Mouse (Mus musculus): ENCODE data around the gene Dcxr.
"Not testable (repeated sequence)": the region's sequence is repeated elsewhere in the genome, so short reads cannot be mapped to it uniquely, and the experiment has no call there.

The Dcxr gene

GRCm38 (mm10) chr11:120727169-120727527 lies at the start of gene Dcxr:
Dcxr (minus strand) TSS chr11:120727281.
- peak; percentile 75 to 81 for DNase-seq (ENCODE audit: low spot score in 2 of 2)

DNA sequence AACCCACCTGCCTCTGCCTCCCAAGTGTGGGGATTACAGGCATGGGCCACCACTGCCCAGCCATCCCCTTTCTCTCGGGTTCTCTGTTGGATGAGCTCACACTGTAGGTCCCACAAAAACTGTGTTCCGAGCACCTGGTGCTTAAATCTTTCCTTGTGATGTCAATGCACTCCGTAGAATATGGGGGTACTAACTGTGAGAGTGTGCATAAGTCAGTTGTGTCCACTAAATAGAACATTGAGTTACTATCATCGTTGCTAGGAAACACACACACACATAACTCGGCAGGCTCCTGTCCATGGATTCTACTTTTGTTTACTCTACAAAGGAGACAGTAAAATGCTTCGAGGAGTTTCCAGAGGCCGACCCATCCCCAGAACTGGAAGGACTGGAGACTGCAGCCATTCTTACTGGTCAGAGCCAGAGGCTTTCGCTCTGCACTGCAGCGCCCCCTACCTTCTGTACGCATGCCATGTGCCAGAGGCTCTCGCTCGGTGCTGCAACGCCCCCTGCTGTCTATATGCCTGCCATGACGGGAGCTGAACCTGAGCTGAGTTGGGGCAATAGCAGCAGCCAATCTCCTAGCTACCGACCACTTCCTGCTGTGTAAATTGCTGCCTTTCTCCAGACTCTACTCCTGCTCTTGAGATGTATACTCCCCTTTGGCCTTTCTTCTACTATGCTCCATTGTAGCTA lies 48.8 kb upstream of the Dcxr start:
- DNase-seq (ENCODE audit: low spot score in 2 of 2), result peak; percentile 94

DNA sequence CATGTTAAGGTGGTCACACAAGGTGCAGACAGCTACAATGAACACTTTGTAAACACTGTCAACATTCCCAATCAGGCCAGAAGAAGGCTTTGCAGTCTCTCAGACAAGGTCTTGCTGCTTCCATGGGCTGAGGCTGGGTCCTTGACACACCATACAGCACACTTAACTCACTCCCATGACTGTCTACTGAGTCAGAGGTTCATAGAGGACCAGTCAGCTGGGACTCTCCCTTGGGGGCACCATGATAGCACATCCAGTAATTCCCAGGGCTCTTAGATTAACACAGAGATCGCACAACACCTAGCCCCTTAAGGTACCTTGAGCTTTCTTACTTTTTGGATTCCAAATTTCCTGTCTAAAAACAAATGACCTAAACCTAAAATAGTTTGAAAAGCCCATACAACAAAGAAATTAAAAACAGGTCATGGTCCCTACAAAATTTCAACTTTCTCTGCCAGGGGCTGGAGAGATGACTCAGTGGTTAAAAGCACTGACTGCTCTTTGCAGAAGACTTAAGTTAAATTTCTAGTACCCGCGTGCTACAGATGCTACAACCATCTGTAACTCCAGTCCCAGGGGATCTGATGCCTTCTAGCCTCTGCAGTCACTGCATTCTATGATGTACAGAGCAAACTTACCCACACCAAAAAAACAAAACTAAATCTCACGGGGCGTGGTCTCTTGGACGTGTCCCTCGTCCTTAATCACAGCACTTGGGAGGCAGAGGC lies 46.5 kb upstream of the Dcxr start:
- DNase-seq (ENCODE audit: low spot score in 2 of 2), result no peak

DNA sequence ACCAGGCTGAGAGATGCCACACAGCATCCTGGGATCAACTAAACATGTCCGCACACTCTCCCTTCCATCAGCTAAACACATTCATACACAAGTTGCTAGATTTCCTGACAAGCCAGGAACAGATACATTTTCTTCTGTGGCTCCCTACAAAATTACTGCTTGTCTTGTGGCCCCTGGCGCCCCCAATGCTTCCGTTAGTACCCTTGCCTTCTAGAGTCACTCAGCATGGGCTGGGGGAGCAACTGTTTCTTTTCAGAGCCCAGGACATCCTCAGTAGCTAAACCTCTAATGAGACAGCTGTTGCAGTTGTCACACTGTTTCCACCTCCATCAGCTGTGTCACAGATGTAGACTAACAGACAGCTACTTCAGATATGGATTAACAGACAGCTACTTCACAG lies 45.7 kb upstream of the Dcxr start:
- no peak for DNase-seq (ENCODE audit: low spot score in 2 of 2)

DNA sequence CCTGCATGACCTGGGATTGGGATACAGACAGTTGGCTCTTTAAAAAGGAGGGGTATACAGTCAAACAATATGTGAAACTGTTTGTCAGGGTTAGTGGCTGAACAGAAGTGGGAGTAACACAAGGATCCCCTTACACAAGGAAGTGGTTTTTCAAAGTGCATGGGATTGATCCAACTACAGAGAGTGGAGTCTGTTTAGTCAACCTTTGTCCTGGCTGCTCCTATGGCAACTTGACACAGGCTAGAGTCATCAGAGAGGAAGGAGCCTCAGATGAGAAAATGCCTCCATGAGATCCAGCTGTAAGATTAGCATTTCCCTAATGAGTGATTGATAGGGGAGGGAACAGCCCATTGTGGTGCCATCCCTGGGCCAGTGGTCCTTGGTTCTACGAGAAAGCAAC lies 41.1 kb upstream of the Dcxr start:
- DNase-seq (ENCODE audit: low spot score in 2 of 2), result no peak

DNA sequence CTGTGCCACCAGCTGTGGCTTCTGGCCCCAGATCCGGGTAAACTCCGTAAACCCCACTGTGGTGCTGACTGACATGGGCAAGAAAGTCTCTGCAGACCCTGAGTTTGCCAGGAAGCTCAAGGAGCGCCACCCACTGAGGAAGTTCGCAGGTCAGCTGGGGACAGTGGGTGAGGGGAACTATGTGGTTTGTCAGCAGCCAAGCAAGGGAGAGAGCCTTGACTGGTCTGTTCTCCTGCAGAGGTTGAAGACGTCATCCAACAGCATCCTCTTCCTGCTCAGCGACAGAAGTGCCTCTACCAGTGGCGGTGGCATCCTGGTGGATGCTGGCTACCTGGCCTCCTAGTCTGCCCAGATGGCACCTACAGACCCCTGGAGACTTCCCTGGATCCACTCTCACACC lies 39.9 kb upstream of the Dcxr start:
- DNase-seq (ENCODE audit: low spot score in 2 of 2), result not testable (repeated sequence)

DNA sequence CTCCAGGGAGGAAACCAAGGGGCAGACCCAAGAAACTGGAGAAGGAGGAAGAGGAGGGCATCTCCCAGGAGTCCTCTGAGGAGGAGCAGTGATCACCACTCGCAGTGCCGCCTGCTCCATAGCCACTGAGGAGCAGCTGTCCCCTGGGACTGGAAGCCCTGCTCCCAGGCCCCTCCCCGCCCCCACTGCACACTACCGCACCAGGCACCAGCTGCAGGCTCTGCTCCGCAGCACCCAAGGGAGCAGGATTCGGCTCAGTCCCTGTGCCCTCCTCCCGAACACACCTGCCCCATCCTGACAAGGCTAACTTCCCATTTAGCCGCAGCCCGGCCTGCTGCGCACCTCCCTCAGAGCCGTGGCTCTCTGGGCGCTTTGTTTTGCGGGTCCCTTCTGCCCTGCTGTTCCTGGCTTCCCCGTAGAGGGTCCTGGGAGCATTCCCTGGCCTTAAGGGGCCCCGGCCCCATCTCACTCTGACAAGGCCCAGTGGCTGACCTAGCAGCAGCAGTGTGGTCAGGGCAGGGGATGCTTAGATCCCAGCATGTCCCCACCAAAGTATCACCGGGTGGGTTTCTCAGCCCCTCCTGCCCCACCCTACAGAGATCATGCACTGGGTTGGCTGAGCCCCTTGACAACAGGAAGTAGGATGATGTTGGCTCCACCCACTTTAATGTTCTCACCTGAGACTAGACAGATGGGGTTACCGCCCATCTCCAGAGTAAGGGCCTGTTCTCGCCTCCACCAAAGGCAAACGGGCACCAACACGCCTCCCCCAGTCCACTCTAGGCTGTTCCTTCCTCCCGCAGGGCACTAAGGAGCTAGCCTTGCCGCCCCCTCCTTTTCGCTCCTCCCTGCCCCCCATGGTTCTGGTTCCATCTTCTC lies 36.3 kb upstream of the Dcxr start:
- not testable (repeated sequence) for DNase-seq (ENCODE audit: low spot score in 2 of 2)

DNA sequence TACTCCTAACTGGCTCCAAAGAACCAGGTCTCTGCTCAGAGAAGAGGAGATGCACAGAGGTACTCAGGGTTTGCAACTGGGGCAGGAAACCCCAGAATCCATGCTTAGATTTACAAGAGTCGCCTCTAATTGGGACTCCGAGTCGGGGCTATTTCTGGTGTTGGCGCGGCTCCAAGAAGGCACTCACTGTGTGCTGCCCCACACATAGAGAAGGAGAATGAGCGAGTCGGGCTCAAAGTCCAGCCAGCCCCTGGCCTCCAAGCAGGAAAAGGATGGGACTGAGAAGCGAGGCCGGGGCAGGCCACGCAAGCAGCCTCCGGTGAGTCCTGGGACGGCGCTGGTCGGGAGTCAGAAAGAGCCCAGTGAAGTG lies 35.6 kb upstream of the Dcxr start, which contains the start of gene Hmga1b:
Hmga1b (plus strand) TSS at position 123 of the 370 bp plus-strand sequence.
- DNase-seq (ENCODE audit: low spot score in 2 of 2), result not testable (repeated sequence)

GRCm38 (mm10) chr11:120761811-120762671 lies 35.0 kb upstream of the Dcxr start:
- no peak for DNase-seq (ENCODE audit: low spot score in 2 of 2)

GRCm38 (mm10) chr11:120760236-120760635 lies 33.2 kb upstream of the Dcxr start:
- peak; percentile 27 to 45 for DNase-seq (ENCODE audit: low spot score in 2 of 2)

DNA sequence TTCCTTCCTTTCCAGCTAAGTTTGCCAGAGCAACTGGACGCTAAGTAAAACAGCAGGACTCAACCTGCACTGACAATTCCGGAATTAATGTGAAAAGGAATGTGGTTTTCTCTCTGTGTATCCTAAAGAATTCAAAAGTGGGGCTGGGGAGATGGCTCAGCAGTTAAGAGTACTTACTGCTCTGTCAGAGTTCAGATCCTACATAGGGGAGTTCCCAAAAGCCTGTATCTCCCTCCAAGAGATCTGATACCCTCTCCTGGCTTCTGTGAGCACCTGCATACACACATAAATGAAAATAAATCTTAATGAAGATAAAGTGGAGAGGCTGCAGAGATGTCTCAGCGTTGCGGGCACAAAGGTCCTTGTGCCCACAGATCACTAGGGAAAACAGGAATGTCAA lies 24.5 kb upstream of the Dcxr start:
- DNase-seq (ENCODE audit: low spot score in 2 of 2), result no peak

- peak; percentile 51 to 56 for DNase-seq (ENCODE audit: low spot score in 2 of 2)
Observed at GRCm38 (mm10) chr11:120749430-120749829, 22.3 kb upstream of the Dcxr start.

GRCm38 (mm10) chr11:120747974-120748373 lies 20.9 kb upstream of the Dcxr start:
- DNase-seq (ENCODE audit: low spot score in 2 of 2), result no peak

GRCm38 (mm10) chr11:120744121-120744701 lies 17.1 kb upstream of the Dcxr start:
- no peak for DNase-seq (ENCODE audit: low spot score in 2 of 2)

DNA sequence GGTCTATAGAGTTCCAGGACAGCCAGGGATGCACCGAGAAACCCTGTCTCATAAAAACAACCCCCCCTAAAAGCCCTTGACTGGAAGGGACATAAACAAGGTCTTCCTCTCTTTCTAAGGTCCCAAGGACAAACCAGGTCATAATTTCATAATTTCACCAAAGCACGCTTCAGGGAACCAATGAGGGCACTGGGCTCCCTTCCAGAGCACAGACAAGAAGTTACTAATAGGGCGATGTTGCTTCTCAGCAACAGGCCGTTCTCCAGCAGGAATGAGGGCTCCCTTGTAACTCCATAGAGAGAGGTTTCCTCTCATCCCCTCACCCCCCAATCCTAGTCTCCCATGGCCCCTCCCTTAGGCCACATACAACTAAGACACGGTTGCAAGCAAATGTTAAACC lies 13.9 kb upstream of the Dcxr start:
- no peak for DNase-seq (ENCODE audit: low spot score in 2 of 2)

- DNase-seq (ENCODE audit: low spot score in 2 of 2), result no peak
Observed at GRCm38 (mm10) chr11:120736424-120736823, 9.3 kb upstream of the Dcxr start.

DNA sequence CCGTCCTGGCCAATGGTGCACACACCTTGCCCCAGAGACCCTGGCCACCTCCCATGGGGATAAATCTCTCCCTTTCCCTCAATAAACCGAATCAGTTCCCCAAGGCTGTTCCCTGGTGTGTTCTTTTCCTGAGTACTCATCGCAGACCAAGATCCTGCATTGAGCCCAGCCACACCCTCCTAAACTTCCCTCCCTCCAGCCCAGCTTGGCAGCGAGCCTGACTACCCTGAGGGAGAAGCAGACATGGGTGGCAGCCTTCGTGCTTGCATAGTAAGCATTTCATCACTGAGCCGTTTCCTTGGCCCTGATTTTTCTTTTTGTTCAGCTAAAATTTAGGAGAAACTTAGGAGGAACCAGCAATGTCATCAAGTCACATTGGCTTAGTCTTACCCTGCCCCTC lies 6.4 kb upstream of the Dcxr start:
- no peak for DNase-seq (ENCODE audit: low spot score in 2 of 2)

DNA sequence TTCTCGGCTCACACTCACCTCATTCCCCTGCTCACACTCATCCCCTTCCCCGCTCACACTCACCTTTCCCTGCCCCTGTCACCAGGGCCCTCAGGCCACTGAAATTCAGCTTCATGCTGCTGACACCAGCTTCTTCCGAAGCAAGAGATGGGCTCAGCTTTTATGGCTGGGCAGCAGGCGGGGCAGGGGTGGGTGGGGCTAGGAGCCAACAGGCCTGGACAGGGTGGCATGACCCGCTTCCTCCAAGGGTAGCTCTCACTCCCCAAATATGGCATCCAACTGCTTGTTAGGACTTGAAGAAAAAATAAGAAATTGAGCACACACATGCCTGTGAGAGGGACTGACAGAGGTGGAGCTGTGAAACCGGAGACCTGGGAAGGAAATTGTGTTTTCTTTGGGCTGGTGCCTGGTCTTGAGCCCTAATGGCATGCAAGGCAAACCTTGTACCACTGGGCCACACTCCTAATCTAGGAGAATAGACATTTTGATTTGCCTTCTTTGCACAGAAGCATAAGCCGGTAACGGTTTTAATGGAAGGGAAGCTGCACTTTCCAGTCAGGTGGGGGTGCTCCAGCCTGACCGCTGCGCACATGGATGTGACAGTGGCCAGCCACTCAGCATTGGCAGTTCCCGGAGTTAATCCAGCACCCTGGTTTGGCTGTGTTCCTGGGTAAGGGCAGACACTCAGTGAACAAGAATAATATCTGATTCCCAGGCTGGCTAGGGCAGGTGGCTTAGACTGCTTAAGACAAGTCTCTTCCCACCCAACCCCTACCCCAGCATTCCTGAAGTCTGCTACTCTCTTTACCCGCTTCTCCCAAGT lies 5.0 kb upstream of the Dcxr start, which contains the start of gene Cbr2:
Cbr2 (minus strand) TSS at position 257 of the 823 bp plus-strand sequence.
- DNase-seq (ENCODE audit: low spot score in 2 of 2), result no peak

DNA sequence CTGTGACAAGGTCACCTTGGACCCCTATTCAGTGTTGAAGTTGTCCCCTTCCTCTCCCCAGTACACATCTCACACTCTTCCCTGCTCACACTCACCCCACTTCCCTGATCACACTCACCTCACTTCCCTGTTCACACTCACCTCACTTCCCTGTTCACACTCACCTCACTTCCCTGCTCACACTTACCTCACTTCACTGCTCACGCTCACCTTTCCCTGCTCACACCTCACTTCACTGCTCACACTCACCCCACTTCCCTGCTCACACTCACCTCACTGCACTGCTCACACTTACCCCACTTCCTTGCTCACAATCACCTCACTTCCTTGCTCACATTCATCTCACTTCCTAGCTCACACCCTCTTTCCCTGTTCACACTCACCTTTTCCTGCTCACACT lies 4.3 kb upstream of the Dcxr start:
- no peak for DNase-seq (ENCODE audit: low spot score in 2 of 2)

GRCm38 (mm10) chr11:120730331-120730870 lies 3.3 kb upstream of the Dcxr start:
- DNase-seq (ENCODE audit: low spot score in 2 of 2), result no peak

Data from natural killer cell, adult 2 months (primary cell).